Mouse (Mus musculus): ENCODE results near the gene Coq8b.
"Not testable (repeated sequence)": the region's sequence is repeated elsewhere in the genome, so short reads cannot be mapped to it uniquely, and the experiment has no call there.

Coq8b gene

GRCm38 (mm10) chr7:27228281-27228821 lies 4.5 kb upstream of the Coq8b start, which contains the start of gene Itpkc:
Gene Itpkc, minus strand, starts transcription at chr7:27228661.
- DNase-seq (ENCODE audit: extremely low read depth, insufficient read length, low spot score) = peak; percentile 89

DNA sequence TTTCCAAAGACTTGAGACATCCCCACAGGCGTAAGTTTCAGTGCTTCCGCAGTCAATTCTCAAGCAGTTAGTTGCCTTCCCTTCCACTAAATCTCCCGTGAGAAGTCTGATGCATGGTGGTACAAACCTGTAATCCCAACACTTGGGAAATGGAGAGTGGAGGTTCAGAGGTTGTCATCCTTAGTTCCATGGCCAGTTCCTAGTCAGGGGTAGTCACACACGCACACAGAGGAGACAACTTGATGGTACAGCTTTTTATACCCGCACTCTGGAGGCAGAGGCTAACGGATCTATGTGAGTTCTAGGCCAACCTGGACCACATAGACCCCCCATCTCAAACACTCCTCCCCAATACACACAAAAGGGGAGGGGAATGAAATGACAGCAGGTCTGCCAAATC lies 4.0 kb upstream of the Coq8b start:
- no peak for DNase-seq (ENCODE audit: extremely low read depth, insufficient read length, low spot score)

DNA sequence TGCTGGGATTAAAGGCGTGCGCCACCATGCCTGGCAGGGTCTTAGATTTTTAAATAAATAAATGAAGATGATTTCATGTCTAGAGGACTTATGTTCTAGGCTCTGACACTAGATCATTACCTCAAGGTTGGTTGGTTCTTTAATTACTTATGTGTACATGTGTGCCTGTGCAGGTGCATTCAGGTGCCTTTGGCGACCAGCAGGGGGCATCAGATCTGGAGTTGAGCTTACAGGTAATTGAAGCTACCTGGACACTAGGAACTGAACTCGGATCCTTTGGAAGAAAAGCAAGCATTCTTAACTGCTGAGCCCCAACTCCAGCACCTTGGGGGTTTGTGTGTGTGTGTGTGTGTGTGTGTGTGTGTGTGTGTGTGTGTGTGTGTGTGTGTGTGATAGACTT lies 2.0 kb upstream of the Coq8b start:
- DNase-seq (ENCODE audit: extremely low read depth, insufficient read length, low spot score) = no peak

DNA sequence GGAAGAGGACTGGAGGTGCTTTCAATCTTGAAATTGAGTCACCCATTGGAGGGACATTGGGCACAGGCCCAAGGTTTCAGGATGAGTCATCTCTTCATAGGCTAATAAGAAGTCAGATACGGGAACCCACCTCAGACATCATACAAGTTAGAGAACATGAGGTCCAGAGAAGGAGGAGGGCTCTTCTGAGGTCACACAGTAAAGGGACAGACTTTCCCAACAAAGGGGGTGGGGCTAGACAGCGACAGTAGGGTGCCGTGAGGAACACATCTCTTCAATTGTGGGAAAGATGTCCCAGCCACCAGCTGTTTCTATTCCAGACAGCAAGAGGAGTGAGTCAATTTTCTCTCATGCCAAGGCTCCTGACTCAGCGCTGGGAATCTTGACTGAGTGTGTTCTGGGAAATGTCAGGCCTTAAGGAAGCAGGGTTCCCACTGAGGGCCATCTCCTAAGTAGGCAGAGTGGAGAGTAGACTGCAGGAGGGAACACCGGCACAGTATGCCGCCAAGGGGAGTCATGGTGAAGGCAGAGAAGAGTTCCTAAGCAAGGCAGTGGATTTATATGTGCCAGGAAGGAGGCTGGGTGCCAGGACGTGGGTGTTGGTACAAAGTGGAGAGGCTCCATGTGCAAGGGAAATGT lies 1.0 kb upstream of the Coq8b start:
- DNase-seq (ENCODE audit: extremely low read depth, insufficient read length, low spot score) = peak; percentile 77

- no peak for DNase-seq (ENCODE audit: extremely low read depth, insufficient read length, low spot score)
These were observed 477 bp downstream of the Coq8b start for GRCm38 (mm10) chr7:27233300-27233699.

GRCm38 (mm10) chr7:27235726-27236125 lies 2.9 kb downstream of the Coq8b start:
- no peak for DNase-seq (ENCODE audit: extremely low read depth, insufficient read length, low spot score)

DNA sequence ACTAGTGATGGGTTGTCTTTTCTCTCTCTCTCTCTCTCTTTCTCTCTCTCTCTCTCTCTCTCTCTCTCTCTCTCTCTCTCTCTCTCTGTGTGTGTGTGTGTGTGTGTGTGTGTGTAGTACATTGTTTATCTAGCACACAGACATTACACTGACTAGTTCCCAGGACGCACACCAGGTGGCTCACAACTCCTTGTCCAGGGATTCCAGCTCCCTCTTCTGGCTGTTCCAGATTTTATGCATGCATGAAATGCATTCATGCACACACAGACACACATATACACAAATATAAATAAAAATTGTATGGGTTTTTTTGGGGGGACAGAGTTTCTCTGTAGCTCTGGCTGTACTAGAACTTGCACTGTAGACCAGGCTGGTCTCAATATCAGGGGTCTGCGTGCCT lies 4.7 kb downstream of the Coq8b start:
- no peak for DNase-seq (ENCODE audit: extremely low read depth, insufficient read length, low spot score)

- DNase-seq (ENCODE audit: extremely low read depth, insufficient read length, low spot score) = no peak
These were observed 5.7 kb downstream of the Coq8b start for GRCm38 (mm10) chr7:27238568-27238967.

DNA sequence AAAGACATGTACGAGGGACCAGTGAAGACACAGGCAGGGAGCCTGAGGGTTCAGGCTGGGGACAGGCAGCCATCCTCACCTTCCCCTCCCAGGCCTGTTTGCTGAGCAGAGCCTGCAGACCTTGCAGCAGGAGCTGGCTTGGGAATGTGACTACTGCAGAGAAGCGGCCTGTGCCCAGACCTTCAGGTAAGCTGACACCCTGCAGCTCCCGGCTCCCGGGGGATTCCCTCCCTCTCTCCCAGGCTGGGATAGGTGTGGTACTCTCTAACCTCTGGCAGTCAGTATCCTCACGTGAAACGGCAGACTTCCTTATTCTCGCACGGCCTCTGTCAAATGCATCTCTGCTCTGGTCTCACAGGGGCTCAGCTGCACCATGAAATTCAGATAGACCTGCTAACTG lies 10.4 kb downstream of the Coq8b start:
- no peak for DNase-seq (ENCODE audit: extremely low read depth, insufficient read length, low spot score)

DNA sequence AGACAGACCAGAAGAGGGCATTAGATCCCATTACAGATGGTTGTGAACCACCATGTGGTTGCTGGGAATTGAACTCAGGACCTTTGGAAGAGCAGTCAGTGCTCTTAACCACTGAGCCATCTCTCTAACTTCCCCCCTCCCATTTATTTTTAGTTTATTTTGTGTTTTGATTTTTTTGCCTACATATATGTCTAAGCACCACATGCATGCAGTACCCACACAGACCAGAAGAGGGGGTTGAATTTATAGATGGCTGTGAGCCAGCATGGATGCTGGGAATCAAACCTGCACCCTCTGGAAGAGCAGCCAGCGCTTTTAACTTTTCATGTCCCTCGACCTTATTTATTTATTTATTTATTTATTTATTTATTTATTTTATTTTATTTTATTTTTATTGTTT lies 11.3 kb downstream of the Coq8b start:
- DNase-seq (ENCODE audit: extremely low read depth, insufficient read length, low spot score) = not testable (repeated sequence)

DNA sequence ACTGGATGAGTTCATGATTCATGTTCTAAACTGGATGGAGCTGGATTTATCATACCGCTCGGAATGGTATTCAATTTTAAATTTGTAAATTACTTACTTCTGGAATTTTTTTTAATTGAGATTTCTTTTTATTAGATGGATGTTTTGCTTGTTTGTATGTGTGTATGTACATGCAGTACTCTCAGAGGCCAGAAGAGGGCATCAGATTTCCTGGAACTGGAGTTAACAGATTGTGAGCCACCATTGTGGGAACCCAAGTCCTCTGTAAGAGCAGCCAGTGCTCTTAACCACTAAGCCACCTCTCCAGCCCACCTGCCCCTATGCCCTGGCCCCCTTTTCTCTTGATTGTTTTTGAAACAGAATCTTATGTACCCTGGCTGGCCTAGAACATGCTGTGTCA lies 16.3 kb downstream of the Coq8b start:
- DNase-seq (ENCODE audit: extremely low read depth, insufficient read length, low spot score) = no peak

DNA sequence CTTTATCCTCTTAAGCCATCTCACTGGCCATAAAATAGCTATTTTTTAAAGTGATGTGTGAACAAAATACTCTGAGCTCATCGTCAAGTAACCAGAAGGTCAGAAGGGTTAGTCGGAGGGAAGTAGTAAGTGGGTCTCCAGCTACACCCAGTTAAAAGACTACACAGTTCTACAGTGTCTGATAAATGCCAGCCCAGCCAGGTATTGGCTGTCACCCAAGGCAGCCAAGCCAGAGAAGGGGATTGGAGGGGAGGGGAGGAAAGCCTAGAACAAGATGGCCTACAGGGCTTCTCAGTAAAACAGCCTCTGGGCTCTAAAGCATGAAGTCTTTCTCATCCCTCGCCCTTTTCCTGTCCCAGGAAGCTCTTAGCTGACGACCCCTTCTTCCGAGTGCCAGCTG lies 17.1 kb downstream of the Coq8b start:
- DNase-seq (ENCODE audit: extremely low read depth, insufficient read length, low spot score) = no peak

GRCm38 (mm10) chr7:27251946-27252345 lies 19.1 kb downstream of the Coq8b start:
- no peak for DNase-seq (ENCODE audit: extremely low read depth, insufficient read length, low spot score)

DNA sequence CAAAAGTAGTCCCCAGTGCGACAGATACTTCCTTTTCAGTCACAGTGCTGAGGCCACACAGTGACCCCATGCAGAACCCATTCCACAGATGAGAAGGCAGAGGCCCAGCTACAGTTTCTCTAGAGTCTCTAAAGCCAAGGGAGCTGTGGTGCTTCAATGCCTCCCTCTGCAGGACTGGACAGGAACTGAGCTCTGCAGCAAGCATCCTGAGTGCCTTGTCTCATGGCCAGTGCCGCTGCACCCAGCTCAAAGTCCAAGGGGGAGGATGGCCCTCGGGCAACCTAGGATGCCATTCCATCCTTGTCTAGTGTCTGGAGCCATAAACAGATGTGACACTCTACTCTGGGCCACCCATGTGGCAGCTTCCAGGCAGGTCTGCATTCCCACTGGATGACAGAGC lies 22.9 kb downstream of the Coq8b start:
- DNase-seq (ENCODE audit: extremely low read depth, insufficient read length, low spot score) = peak; percentile 23

- peak; percentile 95 for DNase-seq (ENCODE audit: extremely low read depth, insufficient read length, low spot score)
These were observed 24.4 kb downstream of the Coq8b start for GRCm38 (mm10) chr7:27257046-27257851.

GRCm38 (mm10) chr7:27257852-27258204 lies 25.0 kb downstream of the Coq8b start:
- DNase-seq (ENCODE audit: extremely low read depth, insufficient read length, low spot score) = no peak

DNA sequence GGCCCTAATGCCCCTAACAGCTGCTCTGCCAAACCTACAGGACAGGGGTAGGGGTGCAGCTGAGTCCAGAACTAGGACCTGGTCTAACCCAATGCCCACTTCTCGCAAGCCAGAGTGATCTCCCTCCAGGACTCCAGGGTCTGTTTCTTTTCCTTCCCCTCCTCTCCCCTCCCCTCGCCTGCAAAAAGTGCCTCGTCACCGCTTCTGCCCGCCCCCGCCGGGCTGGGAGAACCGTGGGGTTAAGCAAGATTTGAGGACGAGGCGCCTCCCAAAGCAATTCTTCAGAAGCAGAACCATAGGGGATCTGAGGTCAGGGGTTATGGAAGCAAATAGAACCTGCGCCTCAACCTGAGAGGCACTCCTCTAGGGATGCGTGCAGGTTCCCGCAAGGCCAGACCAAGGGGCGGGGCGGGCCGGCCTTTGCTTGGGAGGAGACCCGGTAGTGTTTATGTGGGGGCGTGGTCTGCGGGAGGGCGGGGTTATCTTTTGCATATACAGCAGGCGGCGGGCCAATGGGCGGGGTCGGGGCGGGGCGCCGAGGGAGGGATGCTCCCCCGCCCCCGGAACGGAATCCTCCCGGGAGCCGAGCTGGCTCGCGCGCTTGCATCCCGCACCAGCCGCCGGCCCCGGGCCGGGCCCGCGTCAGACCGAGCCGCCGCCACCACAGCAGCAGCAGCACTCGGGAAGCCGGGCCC lies 25.5 kb downstream of the Coq8b start, which contains the start of gene Numbl:
TSS of gene Numbl (plus strand) at position 229 of the 695 bp plus-strand sequence.
- DNase-seq (ENCODE audit: extremely low read depth, insufficient read length, low spot score) = peak; percentile 88

- DNase-seq (ENCODE audit: extremely low read depth, insufficient read length, low spot score) = peak; percentile 51
These were observed 26.5 kb downstream of the Coq8b start for GRCm38 (mm10) chr7:27259271-27259721.

DNA sequence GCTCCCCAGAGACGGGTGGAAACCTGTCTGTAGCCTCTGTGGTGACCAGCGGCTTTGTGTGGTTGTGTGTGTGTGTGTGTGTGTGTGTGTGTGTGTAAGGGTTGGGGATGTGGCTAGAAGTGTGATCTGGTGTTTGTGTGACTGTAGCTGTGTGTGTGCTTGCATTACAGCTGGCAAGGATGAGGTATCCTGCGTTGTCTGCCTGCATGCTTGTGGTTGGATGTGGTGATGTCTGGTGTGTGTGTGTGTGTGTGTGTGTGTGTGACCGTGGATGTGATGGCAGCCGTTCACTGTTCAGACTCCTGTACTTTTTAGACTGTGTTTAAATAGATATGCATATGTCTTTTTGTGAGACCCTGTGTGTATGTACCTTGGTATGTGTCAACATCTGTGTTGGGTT lies 26.9 kb downstream of the Coq8b start:
- peak; percentile 55 for DNase-seq (ENCODE audit: extremely low read depth, insufficient read length, low spot score)

- no peak for DNase-seq (ENCODE audit: extremely low read depth, insufficient read length, low spot score)
These were observed 28.0 kb downstream of the Coq8b start for GRCm38 (mm10) chr7:27260856-27261255.

- DNase-seq (ENCODE audit: extremely low read depth, insufficient read length, low spot score) = no peak
These were observed 29.1 kb downstream of the Coq8b start for GRCm38 (mm10) chr7:27261888-27262287.
